Mouse (Mus musculus) brain, embryonic 14.5 days (tissue): ENCODE results near the gene Gm11213.

Experiments used
- CTCF ChIP-seq: fragments of 200-500 bp; IDR thresholded peaks from 2 replicates; pipeline ENCODE4 v1.5.1; 2012; ENCODE audit warnings: inconsistent platforms, mild to moderate bottlenecking, moderate library complexity, borderline replicate concordance; ENCODE audit not compliant: insufficient read depth, insufficient read length; ENCODE audit errors: extremely low read depth
- POLR2A ChIP-seq: fragments of 200-500 bp; IDR thresholded peaks from 2 replicates; pipeline ENCODE4 v1.6.1; 2012; ENCODE audit warnings: mild to moderate bottlenecking, inconsistent platforms, borderline replicate concordance; ENCODE audit not compliant: poor library complexity, insufficient read depth, insufficient read length, severe bottlenecking; ENCODE audit errors: extremely low read depth

- TF ChIP-seq CTCF (no peak), POLR2A (no peak)
These were observed 3.8 kb downstream of the Gm11213 start for GRCm38 (mm10) chr4:63601263-63601662.
